Mouse (Mus musculus) MEL (cell line): ENCODE measurements at regions not wholly inside any gene's neighbourhood (a gene's known extent, or its start where the extent isn't known, plus 50 kb on each side); places are given as distances from the start of the nearest gene placed in this dataset.

Experiments used
- CTCF ChIP-seq, 3 experiments: IDR thresholded peaks in 2 of 3; conservative IDR thresholded peaks in 1 of 3; 2 replicates each; pipeline ENCODE4 v1.5.1; 2011 to 2012; ENCODE audit warnings: low read length in 3 of 3, low read depth in 2 of 3, mild to moderate bottlenecking in 2 of 3, improper control_type of control experiment in 1 of 3, inconsistent platforms in 1 of 3, mixed read lengths in 1 of 3, moderate library complexity in 1 of 3; ENCODE audit not compliant: control insufficient read depth in 1 of 3, insufficient read depth in 1 of 3, poor library complexity in 1 of 3, severe bottlenecking in 1 of 3
- EP300 ChIP-seq, 2 experiments: IDR thresholded peaks; 2 replicates each; pipeline ENCODE4 v1.6.1; 2011; ENCODE audit warnings: improper control_type of control experiment in 2 of 2, low read length in 2 of 2, low read depth in 1 of 2, mild to moderate bottlenecking in 1 of 2
- POLR2A ChIP-seq, 2 experiments: IDR thresholded peaks; 2 replicates each; pipeline ENCODE4 v1.6.1; 2011 to 2012; ENCODE audit warnings: low read length in 2 of 2, mild to moderate bottlenecking in 2 of 2, control low read depth in 1 of 2, improper control_type of control experiment in 1 of 2, low read depth in 1 of 2, moderate library complexity in 1 of 2; ENCODE audit not compliant: control insufficient read depth in 1 of 2, insufficient read depth in 1 of 2, poor library complexity in 1 of 2
- ZMIZ1 ChIP-seq: IDR thresholded peaks from 2 replicates; pipeline ENCODE4 v1.6.1; 2012; ENCODE audit warnings: low read depth, mild to moderate bottlenecking, inconsistent platforms, low read length, improper control_type of control experiment, moderate library complexity

- no peak for TF ChIP-seq CTCF (IDR thresholded peaks at IDR 0.05 in 2 of 3, conservative IDR thresholded peaks at IDR 0.05 in 1 of 3; ENCODE audit: control insufficient read depth in 1 of 3, insufficient read depth in 1 of 3, low read depth in 2 of 3, low read length in 3 of 3, poor library complexity in 1 of 3, severe bottlenecking in 1 of 3)
- TF ChIP-seq POLR2A (IDR thresholded peaks at IDR 0.05; ENCODE audit: control insufficient read depth in 1 of 2, insufficient read depth in 1 of 2, low read depth in 1 of 2, low read length in 2 of 2, poor library complexity in 1 of 2), result no peak
- no peak for TF ChIP-seq EP300 (IDR thresholded peaks at IDR 0.05; ENCODE audit: low read depth in 1 of 2, low read length in 2 of 2)
- no peak for TF ChIP-seq ZMIZ1
Measured at GRCm38 (mm10) chr8:25370947-25371346, 546.8 kb upstream of the Adam5 start.
